ENCODE assay signal across 20 mouse cellular contexts in genomic region chr3:12954480-12954879, GRCm38 (mm10).
DNase-seq lines count a peak whose midpoint lies in the region.
"Had no signal": no experiment of that assay in that cellular context is flagged by ENCODE, and none has a peak within 500 bp of the region (broad histone marks: within the 10 kb centered on the region; RNA-seq: fewer than 3 reads in every experiment).

No protein-coding gene starts in this region.

- WGBS in heart, embryonic 10.5 days, result 74% methylated on average over 2 of the region's 2 CpGs

- H3K27ac ChIP-seq in heart, embryonic 10.5 days, result no peak overlapping the region
- H3K27ac ChIP-seq: embryonic facial prominence, embryonic 15.5 days; forebrain, embryonic 10.5 days; heart, embryonic 15.5 days; hindbrain, embryonic 10.5 days; hindbrain, embryonic 15.5 days had no signal

- no peak overlapping the region for H3K4me3 ChIP-seq in heart, embryonic 10.5 days
- H3K4me3 ChIP-seq: embryonic facial prominence, embryonic 15.5 days; erythroblast, embryonic 14.5 days; forebrain, embryonic 10.5 days; heart, embryonic 15.5 days; hindbrain, embryonic 10.5 days; hindbrain, embryonic 15.5 days had no signal

- H3K27me3 ChIP-seq in heart, embryonic 10.5 days (ENCODE audit: insufficient read depth, poor library complexity, severe bottlenecking), result no peaks in the 10 kb centered on the region
- H3K27me3 ChIP-seq: CH12.LX; embryonic facial prominence, embryonic 15.5 days; heart, embryonic 15.5 days; hindbrain, embryonic 15.5 days; Patski had no signal

- H3K36me3 ChIP-seq in heart, embryonic 10.5 days, result no peaks in the 10 kb centered on the region
- H3K36me3 ChIP-seq: embryonic facial prominence, embryonic 15.5 days; forebrain, embryonic 10.5 days; heart, embryonic 15.5 days; hindbrain, embryonic 10.5 days; hindbrain, embryonic 15.5 days had no signal

- no peaks in the 10 kb centered on the region for H3K9me3 ChIP-seq in heart, embryonic 10.5 days
- H3K9me3 ChIP-seq: embryonic facial prominence, embryonic 15.5 days; forebrain, embryonic 10.5 days; heart, embryonic 15.5 days; hindbrain, embryonic 10.5 days; hindbrain, embryonic 15.5 days had no signal

- H3K4me1 ChIP-seq in heart, embryonic 10.5 days, result no peaks in the 10 kb centered on the region
- H3K4me1 ChIP-seq: embryonic facial prominence, embryonic 15.5 days; forebrain, embryonic 10.5 days; heart, embryonic 15.5 days; hindbrain, embryonic 10.5 days; hindbrain, embryonic 15.5 days had no signal

- DNase-seq in brain, adult 2 months (ENCODE audit: low read depth, low spot score), result peak; percentile 34
- peak; percentile 41 for DNase-seq in cerebellum, adult 11-12 months
- DNase-seq in cerebellum, adult 9-10 months, result peak; percentile 61
- DNase-seq in cerebellum, postnatal 25 days, result peak; percentile 50 to 66
- no peak for DNase-seq in heart, embryonic 10.5 days (ENCODE audit: low spot score)
- no peak for DNase-seq in kidney, adult 11 months
- DNase-seq in left cerebral cortex, adult 8-10 months (ENCODE audit: low spot score in 2 of 2), result no peak
- DNase-seq: adrenal gland, adult 2 months; adrenal gland, postnatal 25 days; embryo, embryonic 11 days; heart, adult 18-20 months; kidney, adult 8-10 months had no signal

Comparison
In these comparisons a context has a peak if more than half of its experiments do, and no peak if none do; other contexts are left out.
1. DNase-seq: peak in brain, adult 2 months (single experiment), cerebellum, adult 11-12 months (single experiment), cerebellum, adult 9-10 months (single experiment) and cerebellum, postnatal 25 days (2 of 2); none in heart, embryonic 10.5 days (single experiment), kidney, adult 11 months (single experiment) and left cerebral cortex, adult 8-10 months (0 of 2).